ENCODE assay signal across 1 mouse cellular context in genomic region chr17:56269153-56269630, GRCm38 (mm10).
TF ChIP-seq lines count a peak whose summit lies in the region.

No protein-coding gene starts in this region.

TF ChIP-seq in CH12.LX, 34 proteins besides CTCF, POLR2A, EP300 and RAD21 (continued from another document):
- TF ChIP-seq BHLHE40 (IDR thresholded peaks at IDR 0.05; ENCODE audit: low read depth, low read length) (peak; percentile 70), ZC3H11A (IDR thresholded peaks at IDR 0.05; ENCODE audit: low read depth, low read length) (no peak), ZMIZ1 (IDR thresholded peaks at IDR 0.05; ENCODE audit: low read depth, low read length) (peak; percentile 72), JUN (IDR thresholded peaks at IDR 0.05; ENCODE audit: insufficient read depth, low read depth, low read length) (no peak), NRF1 (IDR thresholded peaks at IDR 0.05; ENCODE audit: low read depth, low read length) (peak; percentile 29; the same call in 1 of the 2 replicates), CHD1 (IDR thresholded peaks at IDR 0.05; ENCODE audit: low read depth, low read length) (no peak)
